ENCODE assay signal across 13 mouse cellular contexts in genomic region chr1:127854486-127855222, GRCm38 (mm10). TPM values are rescaled to one million over a fixed set of nuclear protein-coding genes. Genes with fewer than 3 reads are reported as not detected.
DNase-seq lines count a peak whose midpoint lies in the region; ATAC-seq lines count a peak whose summit lies in the region.
"Had no signal": no experiment of that assay in that cellular context is flagged by ENCODE, and none has a peak within 500 bp of the region (broad histone marks: within the 10 kb centered on the region; RNA-seq: fewer than 3 reads in every experiment).

TSS of gene Map3k19 (minus strand) at chr1:127855031.

- H3K9me3 ChIP-seq in midbrain, embryonic 15.5 days: peaks cover 8% of the 10 kb centered on the region; the same call in 1 of the 2 replicates
- peaks cover 11% of the 10 kb centered on the region; the same call in 1 of the 2 replicates for H3K9me3 ChIP-seq in midbrain, embryonic 10.5 days (replicated peaks)

- peak; percentile 45 for DNase-seq in gastrocnemius, adult 18-20 months (ENCODE audit: low spot score)
- no peak for DNase-seq in gastrocnemius, postnatal 10 days
- no peak for DNase-seq in midbrain, embryonic 10.5 days (ENCODE audit: low spot score)
- DNase-seq in layer of hippocampus, postnatal 14 days (ENCODE audit: low spot score in 2 of 2): peak; percentile 27 to 60
- DNase-seq in right cerebral cortex, postnatal 10 days (ENCODE audit: low spot score in 2 of 2): peak; percentile 65 to 66
- no peak for DNase-seq in cerebellum, postnatal 14 days
- DNase-seq: cerebellum, adult 18-20 months; kidney, adult 2 months had no signal

- H3K4me2 ChIP-seq in midbrain, embryonic 15.5 days: no peak within 1 kb of the TSS
- H3K4me2 ChIP-seq: limb, embryonic 15.5 days; midbrain, embryonic 12.5 days had no signal

- H3K4me1 ChIP-seq in midbrain, embryonic 15.5 days: no peaks in the 10 kb centered on the region
- peaks cover 9% of the 10 kb centered on the region for H3K4me1 ChIP-seq in midbrain, embryonic 10.5 days
- H3K4me1 ChIP-seq: limb, embryonic 15.5 days; midbrain, embryonic 12.5 days had no signal

- H3K36me3 ChIP-seq in midbrain, embryonic 15.5 days (replicated peaks): no peaks in the 10 kb centered on the region
- no peaks in the 10 kb centered on the region for H3K36me3 ChIP-seq in midbrain, embryonic 10.5 days
- H3K36me3 ChIP-seq: limb, embryonic 15.5 days; midbrain, embryonic 12.5 days had no signal

- no peak for ATAC-seq in midbrain, embryonic 15.5 days (replicated peaks)
- ATAC-seq in CD4-positive, CD25-positive, alpha-beta regulatory T cell, adult 4 months: no peak

- H3K9ac ChIP-seq in midbrain, embryonic 15.5 days: no peak within 1 kb of the TSS
- H3K9ac ChIP-seq: limb, embryonic 15.5 days; midbrain, embryonic 12.5 days had no signal

- peak within 1 kb of the TSS; percentile 6; the same call in 1 of the 2 replicates for H3K4me3 ChIP-seq in midbrain, embryonic 15.5 days
- H3K4me3 ChIP-seq in midbrain, embryonic 10.5 days: no peak within 1 kb of the TSS
- H3K4me3 ChIP-seq: limb, embryonic 15.5 days; midbrain, embryonic 12.5 days had no signal

- H3K27me3 ChIP-seq in midbrain, embryonic 15.5 days (replicated peaks): no peaks in the 10 kb centered on the region
- no peaks in the 10 kb centered on the region for H3K27me3 ChIP-seq in midbrain, embryonic 10.5 days (ENCODE audit: low read depth, poor library complexity, severe bottlenecking)
- H3K27me3 ChIP-seq: limb, embryonic 15.5 days; midbrain, embryonic 12.5 days had no signal

- 60% methylated on average over 14 of the region's 14 CpGs for WGBS in midbrain, embryonic 15.5 days
- 75% methylated on average over 14 of the region's 14 CpGs for WGBS in midbrain, embryonic 10.5 days

- H3K27ac ChIP-seq in midbrain, embryonic 15.5 days: no peak within 1 kb of the TSS
- H3K27ac ChIP-seq in midbrain, embryonic 10.5 days (replicated peaks): no peak within 1 kb of the TSS
- H3K27ac ChIP-seq: limb, embryonic 15.5 days; midbrain, embryonic 12.5 days had no signal

RNA-seq across cellular contexts. Expression of gene Map3k19, which starts in this region (rescaled TPM):
- total RNA-seq in gastrocnemius, adult 18-20 months (2021): under 1 TPM in 1 of 2 experiments, not detected in 1; 0.05 TPM
- total RNA-seq in gastrocnemius, postnatal 10 days (2021): under 1 TPM in 1 of 2 experiments, not detected in 1; 0.14 TPM
- polyA plus RNA-seq in midbrain, embryonic 15.5 days (2015; fragmentation: Nextera tagmentation; extraction: Ambion mirVana): 0.58 and 0.95 TPM in 2 replicates
- polyA plus RNA-seq in midbrain, embryonic 10.5 days (2016; fragmentation: Nextera tagmentation; extraction: Ambion mirVana): 0.11 and 0.12 TPM in 2 replicates
- total RNA-seq in layer of hippocampus, postnatal 14 days (2021): 1 to 10 TPM; 4.6 TPM
- 1 to 10 TPM in 1 of 2 experiments, under 1 TPM in 1; 0.32 to 1.1 TPM for polyA plus RNA-seq in CD4-positive, CD25-positive, alpha-beta regulatory T cell, adult 4 months (2017; shearing (Covaris generic))
- polyA plus RNA-seq: heart, postnatal 0 days; limb, embryonic 15.5 days had no signal

Comparison
In these comparisons a context has a peak if more than half of its experiments do, and no peak if none do; other contexts are left out.
1. RNA of gene Map3k19 (total RNA-seq): 4.6 TPM in layer of hippocampus, postnatal 14 days; 0.14 TPM in gastrocnemius, postnatal 10 days and 0.05 TPM in gastrocnemius, adult 18-20 months; every median in the first group is over 4 times any median in the second.
2. Peak in DNase-seq in gastrocnemius, adult 18-20 months; RNA of the gene not detected or under 1 TPM.
3. DNase-seq: peak in layer of hippocampus, postnatal 14 days (2 of 2) and right cerebral cortex, postnatal 10 days (2 of 2); none in gastrocnemius, postnatal 10 days (single experiment), midbrain, embryonic 10.5 days (single experiment) and cerebellum, postnatal 14 days (0 of 2).